Comparison of ENCODE assay signal across 8 mouse cellular contexts in genomic region chr2:60720906-60721305, GRCm38 (mm10). TPM values are rescaled to one million over a fixed set of nuclear protein-coding genes. Genes with fewer than 3 reads are reported as not detected.
DNase-seq lines count a peak whose midpoint lies in the region; ATAC-seq lines count a peak whose summit lies in the region.

No protein-coding gene starts in this region.

- intact Hi-C loops in heart, postnatal 10 days (cut with DNase I): loop anchor here (1.0 to 5.0 kb wide), 2 partner anchors 241 to 681 kb away; partner anchors contain the start of gene Rbms1

- no peaks in the 10 kb centered on the region; the same call in 1 of the 2 replicates for H3K27me3 ChIP-seq in liver, embryonic 11.5 days (replicated peaks; ENCODE audit: control insufficient read depth, insufficient read depth, low read length)
- peaks cover 18% of the 10 kb centered on the region; the same call in 1 of the 2 replicates for H3K27me3 ChIP-seq in liver, embryonic 12.5 days (replicated peaks)

- no peak for ATAC-seq in liver, embryonic 11.5 days (replicated peaks; ENCODE audit: low FRiP score)
- ATAC-seq in liver, embryonic 12.5 days: no peak
- peak; percentile 49 for ATAC-seq in activated CD4-positive, CD25-positive, alpha-beta regulatory T cell, adult 4 months

- DNase-seq in embryo, embryonic 10 days (ENCODE audit: low spot score): peak; percentile 37
- no peak for DNase-seq in embryo, embryonic 9.5 days (ENCODE audit: extremely low spot score)
- DNase-seq in liver, embryonic 11.5 days (ENCODE audit: low spot score): peak; percentile 29
- peak; percentile 67 to 73 for DNase-seq in heart, postnatal 10 days
- peak; percentile 49 for DNase-seq in right cerebral cortex, postnatal 4 days
- DNase-seq in ovary, adult 18-20 months (ENCODE audit: low spot score): no peak

- WGBS in liver, embryonic 11.5 days: 19% methylated on average over 5 of the region's 5 CpGs
- WGBS in liver, embryonic 12.5 days (ENCODE audit: insufficient replicate concordance): 21% methylated on average over 5 of the region's 5 CpGs

- no peaks in the 10 kb centered on the region for H3K36me3 ChIP-seq in liver, embryonic 11.5 days (ENCODE audit: control insufficient read depth, insufficient read depth, low read length)
- H3K36me3 ChIP-seq in liver, embryonic 12.5 days: no peaks in the 10 kb centered on the region

- no peaks in the 10 kb centered on the region for H3K4me1 ChIP-seq in liver, embryonic 11.5 days (replicated peaks; ENCODE audit: control insufficient read depth, insufficient read depth, low read length)
- no peaks in the 10 kb centered on the region for H3K4me1 ChIP-seq in liver, embryonic 12.5 days

- H3K9ac ChIP-seq in liver, embryonic 11.5 days (ENCODE audit: low read depth, low read length): no peak overlapping the region
- H3K9ac ChIP-seq in liver, embryonic 12.5 days: no peak overlapping the region

- H3K4me3 ChIP-seq in liver, embryonic 11.5 days (ENCODE audit: low read depth, low read length): no peak overlapping the region
- H3K4me3 ChIP-seq in liver, embryonic 12.5 days: no peak overlapping the region

- no peak overlapping the region for H3K4me2 ChIP-seq in liver, embryonic 11.5 days
- H3K4me2 ChIP-seq in liver, embryonic 12.5 days: no peak overlapping the region

- no peaks in the 10 kb centered on the region for H3K9me3 ChIP-seq in liver, embryonic 11.5 days (ENCODE audit: control insufficient read depth, low read length)
- H3K9me3 ChIP-seq in liver, embryonic 12.5 days (replicated peaks): no peaks in the 10 kb centered on the region

- no peak overlapping the region for H3K27ac ChIP-seq in liver, embryonic 11.5 days (ENCODE audit: low read depth, low read length)
- H3K27ac ChIP-seq in liver, embryonic 12.5 days: no peak overlapping the region

RNA-seq across cellular contexts. Expression of gene Itgb6, which starts 1.5 kb away (rescaled TPM):
- polyA plus RNA-seq in liver, embryonic 11.5 days (2014; fragmentation: Nextera tagmentation; extraction: Ambion mirVana): 0.23 and 0.34 TPM in 2 replicates
- polyA plus RNA-seq in liver, embryonic 12.5 days (2016; fragmentation: Nextera tagmentation; extraction: Ambion mirVana): 0.04 and 0.08 TPM in 2 replicates
- polyA plus RNA-seq in activated CD4-positive, CD25-positive, alpha-beta regulatory T cell, adult 4 months (2017; shearing (Covaris generic)): under 1 TPM; 0.09 to 0.31 TPM
- total RNA-seq in heart, postnatal 10 days (2021): 10 to 100 TPM in 1 of 2 experiments, 1 to 10 TPM in 1; 8.6 to 18.1 TPM

Comparison
In these comparisons a context has a peak if more than half of its experiments do, and no peak if none do; other contexts are left out.
1. DNase-seq: peak in embryo, embryonic 10 days (single experiment), liver, embryonic 11.5 days (single experiment), heart, postnatal 10 days (2 of 2) and right cerebral cortex, postnatal 4 days (single experiment); none in embryo, embryonic 9.5 days (single experiment) and ovary, adult 18-20 months (single experiment).